Mouse (Mus musculus) urinary bladder, postnatal 36 days (tissue): ENCODE results near the gene Tecpr2.

Experiments used
- DNase-seq, 2 experiments: peaks; one replicate each; pipeline ENCODE4 v3.0.0; 2022; ENCODE audit warnings: low spot score in 2 of 2, mixed read lengths in 1 of 2

Tecpr2 gene

GRCm38 (mm10) chr12:111006339-111006738, 117.3 kb downstream of the Tecpr2 start:
- DNase-seq: no peak

GRCm38 (mm10) chr12:111007134-111008103, 118.4 kb downstream of the Tecpr2 start:
- peak; percentile 33 for DNase-seq

GRCm38 (mm10) chr12:111008500-111009490, 119.7 kb downstream of the Tecpr2 start:
- DNase-seq: no peak

- no peak for DNase-seq
Observed at GRCm38 (mm10) chr12:111009615-111010257, 120.7 kb downstream of the Tecpr2 start.

GRCm38 (mm10) chr12:111016807-111017206, 127.7 kb downstream of the Tecpr2 start:
- no peak for DNase-seq

- DNase-seq: no peak
Observed at GRCm38 (mm10) chr12:111018068-111018467, 129.0 kb downstream of the Tecpr2 start.

GRCm38 (mm10) chr12:111019086-111019485, 130.0 kb downstream of the Tecpr2 start:
- DNase-seq: no peak

GRCm38 (mm10) chr12:111021138-111021537, 132.1 kb downstream of the Tecpr2 start:
- DNase-seq: no peak

- no peak for DNase-seq
Observed at GRCm38 (mm10) chr12:111021577-111021976, 132.5 kb downstream of the Tecpr2 start.
